Mouse (Mus musculus): Measurements from ENCODE around the gene Tbpl2.
A peak's percentile ranks its signal among the peaks of the same experiment; 100 is the strongest.

Tbpl2 gene

DNA sequence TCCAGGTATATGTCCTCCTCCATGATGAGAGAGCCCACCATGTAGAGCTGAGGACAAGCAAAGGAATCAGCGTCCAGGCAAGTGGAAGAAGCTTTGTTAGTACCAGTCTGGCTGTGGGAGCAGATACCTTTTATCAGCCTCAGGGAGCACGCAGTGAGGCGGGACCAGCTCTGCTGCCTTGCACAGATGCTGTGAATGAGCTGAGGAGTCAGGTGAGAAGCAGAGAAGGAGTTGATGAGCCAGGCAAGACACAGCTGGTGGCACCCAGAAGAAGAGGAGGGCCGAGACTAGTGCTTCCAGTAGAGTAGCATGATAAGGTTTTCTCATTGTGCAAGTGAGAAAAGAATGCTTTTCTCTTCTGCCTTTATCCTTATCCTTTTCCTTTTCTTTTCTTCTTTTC is at the start of gene Tbpl2:
TSS of gene Tbpl2 (minus strand) at position 101 of the 400 bp plus-strand sequence.
- DNase-seq: no peak

DNA sequence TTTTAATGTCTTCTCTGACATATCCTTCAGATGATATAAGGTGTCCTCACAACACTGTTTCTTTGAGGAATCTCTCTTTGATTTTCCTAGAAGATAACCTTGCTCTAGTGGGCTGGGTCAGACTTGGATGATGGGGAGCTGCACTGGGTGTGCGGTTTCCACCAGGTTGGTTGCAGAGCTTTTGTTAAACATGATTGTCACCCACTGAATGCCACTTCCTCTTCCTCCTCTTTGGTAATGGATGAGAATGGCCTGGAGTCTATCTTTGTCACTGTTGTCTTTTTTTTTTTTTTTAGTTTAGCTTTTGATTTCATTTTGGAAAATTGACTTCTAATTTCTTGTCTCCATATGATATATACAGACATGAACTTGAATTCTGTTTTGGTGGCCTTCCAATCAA is 38.0 kb upstream of the Tbpl2 start:
- DNase-seq: no peak

DNA sequence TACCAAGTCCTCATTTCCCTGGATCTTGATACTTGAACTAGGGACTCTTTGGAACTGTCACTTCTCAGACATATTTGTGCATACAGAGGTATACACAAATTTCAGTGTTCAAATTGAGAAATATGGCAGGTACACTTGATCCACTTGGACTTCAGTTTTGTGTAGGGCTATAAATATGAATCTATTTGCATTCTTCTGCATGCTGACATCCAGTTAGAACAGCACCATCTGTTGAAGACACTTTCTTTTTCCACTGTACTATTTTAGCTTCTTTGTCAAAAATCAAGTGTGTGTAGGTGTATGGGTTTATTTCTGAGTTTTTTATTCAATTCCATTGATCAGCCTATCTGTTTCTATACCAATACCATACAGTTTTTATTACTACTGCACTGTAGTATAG is 12.7 kb upstream of the Tbpl2 start:
- DNase-seq: no peak

- DNase-seq: no peak
These were observed 7.4 kb upstream of the Tbpl2 start for GRCm38 (mm10) chr2:24103619-24104289.

- no peak for DNase-seq
These were observed 5.5 kb downstream of the Tbpl2 start for GRCm38 (mm10) chr2:24090921-24091320.

DNA sequence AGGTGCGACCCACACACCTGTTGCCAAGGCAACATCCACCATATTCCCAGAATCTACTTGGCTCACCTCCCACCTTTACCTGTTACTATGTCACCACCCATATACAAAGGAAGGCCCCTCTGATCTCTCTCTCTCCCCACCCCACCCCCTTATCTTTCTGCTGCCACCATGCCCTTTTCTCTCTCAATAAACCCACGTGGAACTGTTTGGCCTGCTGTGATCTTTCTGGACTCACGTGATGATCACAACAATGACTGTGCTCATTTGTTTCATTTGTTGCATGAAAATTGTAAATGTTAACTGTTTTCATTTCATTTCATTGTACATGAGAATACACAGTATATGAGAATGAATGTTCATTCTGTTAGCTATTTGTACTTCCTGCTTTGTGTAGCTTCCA is 45.9 kb downstream of the Tbpl2 start:
- no peak for DNase-seq

- no peak for DNase-seq
These were observed 46.9 kb downstream of the Tbpl2 start, which contains the start of gene Hnmt for GRCm38 (mm10) chr2:24049344-24049990. Gene Hnmt, minus strand, starts transcription at chr2:24049394.

- peak; percentile 59 for DNase-seq
These were observed 47.8 kb downstream of the Tbpl2 start for GRCm38 (mm10) chr2:24048480-24049097.

DNA sequence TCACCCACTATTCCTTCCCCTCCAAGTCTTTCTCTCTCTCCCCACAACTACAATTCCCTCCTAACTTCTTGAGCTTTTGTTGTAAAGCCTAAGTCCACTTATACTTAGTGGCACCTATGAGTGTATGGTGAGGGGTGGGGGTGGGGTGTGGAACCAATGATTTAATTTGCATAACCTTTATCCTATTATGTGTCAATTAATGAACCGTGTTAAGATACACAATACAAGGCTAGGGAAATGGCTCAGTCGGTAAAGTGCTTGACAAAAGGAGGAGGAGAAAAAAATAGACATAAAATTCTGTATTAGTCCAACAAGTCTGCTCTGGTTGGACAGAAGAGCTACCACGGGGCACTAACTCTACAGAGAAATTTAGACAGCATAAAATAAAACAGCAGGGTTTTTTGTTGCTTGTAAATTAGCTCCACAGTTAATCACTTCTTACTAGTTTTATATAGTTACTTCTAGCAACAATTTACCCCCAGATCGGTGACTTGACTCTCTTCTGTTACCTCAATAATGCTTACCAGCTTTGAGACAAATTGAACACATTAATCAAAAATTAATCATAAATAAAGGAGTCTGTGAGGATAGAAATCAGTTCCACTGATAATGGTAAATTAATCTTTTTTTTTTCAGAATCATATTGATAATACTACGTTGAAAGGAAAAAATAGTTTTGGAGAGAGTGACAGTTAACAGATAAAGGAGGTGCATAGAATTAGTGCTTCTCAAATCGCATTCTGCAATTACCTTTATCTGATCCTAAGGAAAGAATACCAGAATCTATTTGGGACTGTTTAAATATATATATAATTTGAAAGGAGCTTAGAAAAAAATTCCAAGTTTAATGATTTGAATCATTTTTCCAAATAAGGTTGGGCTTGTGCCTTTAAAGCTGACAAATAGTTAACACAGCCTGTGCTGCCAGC is 48.6 kb downstream of the Tbpl2 start:
- peak; percentile 12 for DNase-seq

- DNase-seq: no peak
These were observed 53.5 kb downstream of the Tbpl2 start for GRCm38 (mm10) chr2:24042901-24043300.

GRCm38 (mm10) chr2:24040531-24040930 is 55.9 kb downstream of the Tbpl2 start:
- DNase-seq: no peak
